Mouse (Mus musculus) embryo, embryonic 11 days (tissue): Measurements from ENCODE around the gene Adal.

Source experiments
- DNase-seq: peaks from one replicate; pipeline ENCODE4 v3.0.0-alpha.2; 2015

The Adal gene

DNA sequence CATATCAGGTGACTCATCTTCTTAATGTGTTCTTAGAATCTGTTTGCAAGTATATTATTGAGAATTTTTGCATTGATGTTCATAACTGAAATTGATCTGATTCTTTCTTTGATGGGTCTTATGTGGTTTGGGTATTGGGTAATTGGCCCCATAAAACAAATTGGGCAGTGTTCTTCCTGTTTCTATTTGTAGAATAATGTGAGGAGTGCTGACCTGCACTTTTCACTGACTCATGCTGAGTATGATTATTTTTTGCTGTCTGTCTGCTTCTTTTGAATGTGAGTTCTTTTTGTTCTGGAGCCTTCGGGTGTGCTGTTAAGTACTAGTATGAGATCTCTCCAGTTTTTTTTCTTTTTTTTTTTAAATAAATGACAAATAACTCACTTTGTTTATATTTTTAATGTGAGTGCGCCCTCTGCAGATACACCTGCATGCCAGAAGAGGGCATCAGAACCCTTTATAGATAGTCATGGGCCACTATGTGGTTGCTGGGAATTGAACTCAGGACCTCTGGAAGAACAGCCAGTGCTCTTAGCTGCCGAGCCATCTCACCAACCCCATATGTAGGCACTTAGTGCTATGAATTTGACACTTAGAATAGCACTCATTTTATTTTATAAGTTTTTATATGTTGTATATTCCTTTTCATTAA lies 38.7 kb downstream of the Adal start:
- no peak for DNase-seq

DNA sequence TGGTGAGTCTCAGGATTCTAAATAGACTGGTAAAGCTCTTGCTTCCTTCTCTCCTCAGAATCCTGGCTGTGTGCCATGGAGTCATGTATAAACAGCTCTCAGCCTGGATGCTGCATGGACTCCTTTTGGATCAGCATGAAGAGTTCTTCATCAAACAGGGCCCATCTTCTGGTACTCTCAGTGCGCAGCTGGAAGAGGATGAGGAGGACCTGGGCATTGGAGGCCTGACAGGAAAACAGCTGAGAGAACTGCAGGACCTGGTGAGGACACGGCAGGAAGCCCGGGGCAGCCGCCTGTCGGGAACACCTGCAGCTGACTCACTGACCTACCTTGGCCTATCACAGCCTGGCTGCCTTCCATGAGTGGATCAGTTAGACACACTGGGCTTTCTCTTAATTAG lies 43.2 kb downstream of the Adal start:
- DNase-seq = no peak

DNA sequence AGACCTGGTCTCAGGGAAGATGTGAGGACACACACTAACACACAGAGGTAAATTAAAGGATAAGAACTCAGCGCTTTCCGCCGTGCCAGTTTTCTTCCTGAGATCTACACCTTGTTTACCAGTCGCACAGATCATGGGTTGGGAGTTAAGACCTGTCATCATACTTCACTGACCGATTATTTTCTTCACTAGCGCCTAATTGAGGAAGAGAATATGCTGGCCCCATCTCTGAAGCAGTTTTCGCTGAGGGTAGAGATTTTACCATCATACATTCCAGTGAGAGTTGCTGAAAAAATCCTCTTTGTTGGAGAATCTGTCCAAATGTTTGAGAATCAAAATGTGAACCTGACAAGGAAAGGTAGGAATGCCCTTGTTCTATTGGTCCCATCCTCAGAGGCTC lies 43.9 kb downstream of the Adal start:
- DNase-seq = no peak

DNA sequence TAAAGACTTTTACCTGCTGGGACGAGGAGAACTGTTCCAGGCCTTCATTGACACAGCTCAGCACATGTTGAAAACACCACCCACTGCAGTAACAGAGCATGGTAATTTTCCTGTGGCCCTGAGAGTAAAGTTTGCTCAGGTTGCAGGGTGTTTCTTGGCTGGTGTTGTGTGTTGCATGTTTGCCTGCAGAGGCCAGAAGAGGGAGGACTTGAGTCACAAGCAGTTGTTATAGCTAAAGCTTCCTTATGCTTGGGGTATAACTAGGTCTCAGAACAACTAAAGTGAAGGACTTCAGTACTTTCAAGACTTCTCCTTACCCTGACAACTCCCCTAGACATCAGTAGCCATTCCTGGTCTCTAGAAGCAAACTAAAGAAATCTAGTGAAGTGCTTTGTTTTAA lies 48.3 kb downstream of the Adal start:
- no peak for DNase-seq

DNA sequence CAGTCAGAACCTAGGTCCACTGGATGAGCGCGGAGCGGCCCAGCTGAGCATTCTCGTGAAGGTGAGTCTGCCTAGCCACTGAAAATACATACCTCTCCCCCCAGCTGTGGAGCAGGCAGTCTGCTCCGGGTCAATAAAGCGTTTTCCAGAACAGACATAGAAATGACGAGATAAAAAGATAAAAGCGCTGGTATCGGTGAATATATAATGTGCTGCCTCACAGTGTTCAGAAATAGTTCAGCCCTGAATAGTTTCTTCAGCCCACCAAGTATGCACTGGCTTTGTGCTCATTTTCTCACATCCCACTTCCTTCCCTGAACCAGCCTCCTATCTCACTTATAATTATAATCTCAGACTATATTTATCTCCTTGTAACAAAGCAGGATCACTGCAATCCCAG lies 55.2 kb downstream of the Adal start:
- no peak for DNase-seq

DNA sequence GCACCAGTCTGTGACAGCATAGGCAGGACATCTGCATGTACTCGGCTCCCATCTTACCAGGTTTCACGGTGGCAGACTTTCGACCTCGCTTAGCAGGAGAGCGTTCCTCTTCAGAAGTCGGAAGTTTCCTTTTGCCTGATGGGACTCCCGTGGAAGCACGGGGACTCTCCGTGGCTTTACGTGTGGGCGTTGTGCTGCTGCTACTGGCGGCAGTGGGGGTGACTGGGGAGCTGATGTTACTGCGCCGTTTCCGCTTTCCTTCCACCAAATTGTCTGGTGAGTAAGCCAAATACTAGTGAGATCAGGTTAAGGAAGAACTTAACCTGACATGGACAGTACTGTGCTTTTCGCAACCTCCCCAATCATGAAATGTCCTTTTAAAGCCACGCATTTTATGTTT lies 64.0 kb downstream of the Adal start:
- no peak for DNase-seq
